Mouse (Mus musculus) kidney, adult 18-20 months (tissue): Measurements from ENCODE around the gene Snx20.
"Not testable (repeated sequence)": the region's sequence is repeated elsewhere in the genome, so short reads cannot be mapped to it uniquely, and the experiment has no call there.

Source experiments
- DNase-seq: peaks from one replicate; pipeline ENCODE4 v3.0.0; 2021

Gene Snx20

GRCm38 (mm10) chr8:88635474-88636397 lies at the start of gene Snx20:
Gene Snx20 (minus strand): TSS chr8:88636128.
- DNase-seq, result no peak

GRCm38 (mm10) chr8:88683656-88684289 lies 47.8 kb upstream of the Snx20 start:
- DNase-seq, result no peak

- no peak for DNase-seq
Measured at GRCm38 (mm10) chr8:88681046-88681445, 45.1 kb upstream of the Snx20 start.

- DNase-seq, result no peak
Measured at GRCm38 (mm10) chr8:88680566-88680965, 44.6 kb upstream of the Snx20 start.

- DNase-seq, result no peak
Measured at GRCm38 (mm10) chr8:88677071-88677470, 41.1 kb upstream of the Snx20 start.

GRCm38 (mm10) chr8:88675372-88676165 lies 39.6 kb upstream of the Snx20 start:
- DNase-seq, result no peak

GRCm38 (mm10) chr8:88673859-88674258 lies 37.9 kb upstream of the Snx20 start:
- DNase-seq, result no peak

- no peak for DNase-seq
Measured at GRCm38 (mm10) chr8:88671575-88671974, 35.6 kb upstream of the Snx20 start.

- no peak for DNase-seq
Measured at GRCm38 (mm10) chr8:88670782-88671181, 34.9 kb upstream of the Snx20 start.

- DNase-seq, result no peak
Measured at GRCm38 (mm10) chr8:88668400-88669086, 32.6 kb upstream of the Snx20 start.

GRCm38 (mm10) chr8:88666435-88666834 lies 30.5 kb upstream of the Snx20 start:
- no peak for DNase-seq

GRCm38 (mm10) chr8:88664947-88665346 lies 29.0 kb upstream of the Snx20 start:
- DNase-seq, result peak; percentile 62

- DNase-seq, result peak; percentile 70
Measured at GRCm38 (mm10) chr8:88664121-88664520, 28.2 kb upstream of the Snx20 start.

GRCm38 (mm10) chr8:88662401-88662821 lies 26.5 kb upstream of the Snx20 start:
- no peak for DNase-seq

- no peak for DNase-seq
Measured at GRCm38 (mm10) chr8:88659873-88660272, 23.9 kb upstream of the Snx20 start.

- DNase-seq, result no peak
Measured at GRCm38 (mm10) chr8:88655334-88655733, 19.4 kb upstream of the Snx20 start.

- not testable (repeated sequence) for DNase-seq
Measured at GRCm38 (mm10) chr8:88651122-88651521, 15.2 kb upstream of the Snx20 start.

- no peak for DNase-seq
Measured at GRCm38 (mm10) chr8:88650016-88650708, 14.2 kb upstream of the Snx20 start.

- no peak for DNase-seq
Measured at GRCm38 (mm10) chr8:88648322-88648721, 12.4 kb upstream of the Snx20 start.

- peak; percentile 93 for DNase-seq
Measured at GRCm38 (mm10) chr8:88646837-88647778, 11.2 kb upstream of the Snx20 start, which contains the start of gene Nod2. Gene Nod2 (plus strand): TSS chr8:88647315.
